Mouse (Mus musculus) kidney, adult 2 months (tissue): ENCODE measurements around the gene Camk2d.

Source experiments
- CTCF ChIP-seq: fragments of 200-500 bp; conservative IDR thresholded peaks from 2 replicates; pipeline ENCODE4 v1.5.1; 2011; ENCODE audit warnings: low read depth, mild to moderate bottlenecking, control low read depth, low read length, moderate library complexity, mixed read lengths; ENCODE audit not compliant: insufficient read depth, insufficient read length
- POLR2A ChIP-seq: fragments of 200-500 bp; IDR thresholded peaks from one replicate; pipeline ENCODE4 v1.6.1; 2011; ENCODE audit warnings: low read depth, low read length, control low read depth

GRCm38 (mm10) chr3:126746148-126746803, 150.2 kb downstream of the Camk2d start:
- TF ChIP-seq CTCF, result no peak
- TF ChIP-seq POLR2A, result no peak
